Mouse (Mus musculus) adipocyte (in vitro differentiated cells): Measurements from ENCODE around the gene 1700013H16Rik.

Source experiments
- DNase-seq: peaks from one replicate; pipeline ENCODE4 v3.0.0-alpha.2; 2016; ENCODE audit warnings: low spot score

1700013H16Rik gene

DNA sequence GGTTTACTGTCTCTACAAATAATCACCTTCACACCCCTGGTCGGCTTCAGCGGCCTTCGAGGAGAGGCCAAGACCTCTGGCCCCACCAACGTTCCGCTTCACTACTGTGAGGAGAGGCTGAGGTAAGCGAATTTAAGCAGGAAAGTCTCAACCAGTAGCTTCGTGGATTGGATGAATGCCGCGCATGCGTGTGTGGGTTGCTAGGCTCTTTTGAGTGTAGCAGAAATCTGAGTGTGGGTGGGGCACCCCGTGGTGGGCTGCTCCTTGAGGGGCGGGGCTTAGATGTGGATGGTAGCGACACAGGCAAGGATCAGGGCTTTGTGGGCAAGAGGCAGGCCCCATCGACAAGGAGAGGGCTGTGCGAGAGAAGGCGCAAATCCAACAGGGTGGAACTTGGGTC, at the start of gene 1700013H16Rik:
1700013H16Rik (minus strand) TSS at position 96 of the 400 bp plus-strand sequence.
- no peak for DNase-seq

DNA sequence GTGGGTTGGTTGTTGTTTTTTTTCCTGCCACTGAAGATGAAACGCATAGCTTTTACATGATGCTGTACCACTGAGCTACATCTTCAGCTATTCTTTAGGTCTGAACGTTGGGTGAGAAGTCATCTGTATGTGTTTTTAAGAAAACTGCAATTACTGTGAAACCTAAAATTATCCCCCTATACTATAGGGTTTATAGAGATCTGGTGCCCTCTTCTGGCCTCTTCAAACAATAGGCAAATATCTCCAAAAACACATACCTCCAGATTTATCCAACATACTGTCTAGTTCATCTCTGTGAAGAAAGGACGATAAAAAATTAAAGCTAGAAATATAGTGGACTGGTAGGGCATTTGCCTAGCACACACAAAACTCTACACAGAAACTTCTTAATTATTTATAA, 41.4 kb upstream of the 1700013H16Rik start:
- peak; percentile 45 for DNase-seq

DNA sequence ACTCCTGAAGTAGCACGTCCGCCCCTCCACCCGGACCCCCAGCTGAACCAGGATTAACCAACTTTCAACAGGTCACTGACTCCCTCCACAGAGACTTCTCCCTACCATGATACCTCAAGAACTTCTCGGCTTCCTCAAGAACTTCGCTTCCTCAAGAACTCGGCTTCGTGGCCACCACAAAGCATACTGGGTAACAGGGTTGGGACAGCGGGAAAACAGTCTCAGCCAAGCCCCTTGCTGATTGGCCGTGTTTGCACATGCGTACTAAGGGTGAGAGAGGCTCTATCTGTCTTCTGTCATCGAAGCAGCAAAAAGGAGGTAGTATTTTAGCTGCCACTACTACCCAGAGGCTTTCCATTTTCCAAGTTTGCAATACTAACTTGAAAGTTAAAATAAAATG, 39.9 kb upstream of the 1700013H16Rik start, which contains the start of gene Xlr:
Xlr (minus strand) TSS at position 188 of the 400 bp plus-strand sequence.
- DNase-seq = peak; percentile 14

DNA sequence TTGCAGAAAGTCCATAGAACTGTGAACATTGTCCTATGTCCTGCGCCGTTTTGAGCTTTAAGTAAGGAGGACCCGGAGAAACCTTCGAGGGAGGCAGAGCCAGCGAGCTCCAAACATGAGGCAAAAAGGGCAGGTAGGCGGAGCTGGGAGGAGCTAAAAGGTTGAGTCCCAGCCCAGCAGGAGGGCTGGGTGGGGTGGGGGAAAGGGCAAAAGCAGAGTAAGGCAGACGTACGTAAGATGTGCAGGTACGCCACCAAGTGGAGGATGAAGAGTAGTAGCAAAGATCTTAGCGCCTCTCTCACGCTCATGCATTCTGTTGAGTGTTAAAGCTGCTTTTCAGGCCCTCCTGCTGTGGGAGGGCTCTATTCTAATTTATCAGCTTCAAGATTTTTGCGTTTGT, 18.6 kb upstream of the 1700013H16Rik start, which contains the start of gene Zfp36l3:
Zfp36l3 (minus strand) TSS at position 119 of the 400 bp plus-strand sequence.
- DNase-seq = no peak

DNA sequence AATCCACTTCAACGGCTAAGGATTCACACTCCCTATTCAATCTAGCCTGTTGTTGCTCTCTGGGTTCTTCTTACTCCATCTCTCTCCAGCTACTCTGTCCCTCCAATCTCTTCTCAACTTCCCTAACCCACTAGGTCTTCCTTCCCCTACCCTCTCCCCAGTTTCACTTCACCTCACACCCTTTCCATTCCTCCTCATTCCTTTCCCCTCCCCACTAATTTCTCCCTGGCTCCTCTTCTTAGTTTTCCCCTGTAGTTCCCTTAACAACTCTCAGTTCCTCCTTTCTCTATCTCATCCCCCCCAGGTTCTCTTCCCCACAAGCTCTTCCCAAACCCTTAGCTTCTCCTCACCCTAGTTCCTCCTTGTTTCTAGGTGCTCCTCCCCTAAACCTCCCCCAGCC, 4.8 kb downstream of the 1700013H16Rik start:
- no peak for DNase-seq

DNA sequence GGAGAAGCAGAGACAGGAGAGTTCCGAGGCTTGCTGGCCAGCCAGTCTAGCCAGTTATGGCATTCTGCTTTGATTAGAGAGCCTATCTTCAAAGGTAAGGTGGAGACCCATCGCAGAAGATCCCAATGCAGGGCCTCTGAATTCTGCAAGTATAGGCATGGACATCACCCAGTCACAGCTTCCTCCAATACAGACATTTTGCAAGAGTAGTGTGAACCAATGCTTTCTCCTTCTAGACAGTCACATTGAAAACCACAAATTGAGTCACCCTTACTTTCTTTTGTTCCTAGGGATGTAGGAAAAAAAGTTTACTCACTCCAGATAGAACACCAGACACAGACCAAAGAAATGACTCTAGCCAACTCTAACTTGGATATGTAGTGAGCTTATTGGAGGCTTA, 28.7 kb downstream of the 1700013H16Rik start:
- no peak for DNase-seq

DNA sequence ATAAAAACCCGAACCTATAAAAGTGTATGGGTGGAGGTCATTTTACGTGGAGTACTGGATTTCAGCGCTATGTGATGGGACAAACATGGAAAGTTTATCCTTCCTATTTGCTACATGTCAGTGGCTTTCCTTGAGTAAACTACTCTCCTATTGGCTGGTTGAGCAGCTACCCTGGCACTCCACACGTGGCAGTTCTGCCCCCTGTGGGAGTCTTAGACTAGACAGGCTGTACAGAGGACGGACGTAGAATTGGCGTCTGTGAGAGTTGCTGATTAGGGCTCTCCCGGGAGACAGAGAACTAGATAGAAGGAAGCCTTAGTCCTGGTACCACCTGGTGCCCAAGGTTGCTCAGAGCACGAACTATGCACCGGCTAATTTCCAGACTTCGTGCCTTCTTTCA, 33.0 kb downstream of the 1700013H16Rik start, which contains the start of gene 4930502E18Rik:
4930502E18Rik (plus strand) TSS at position 231 of the 400 bp plus-strand sequence.
- no peak for DNase-seq

DNA sequence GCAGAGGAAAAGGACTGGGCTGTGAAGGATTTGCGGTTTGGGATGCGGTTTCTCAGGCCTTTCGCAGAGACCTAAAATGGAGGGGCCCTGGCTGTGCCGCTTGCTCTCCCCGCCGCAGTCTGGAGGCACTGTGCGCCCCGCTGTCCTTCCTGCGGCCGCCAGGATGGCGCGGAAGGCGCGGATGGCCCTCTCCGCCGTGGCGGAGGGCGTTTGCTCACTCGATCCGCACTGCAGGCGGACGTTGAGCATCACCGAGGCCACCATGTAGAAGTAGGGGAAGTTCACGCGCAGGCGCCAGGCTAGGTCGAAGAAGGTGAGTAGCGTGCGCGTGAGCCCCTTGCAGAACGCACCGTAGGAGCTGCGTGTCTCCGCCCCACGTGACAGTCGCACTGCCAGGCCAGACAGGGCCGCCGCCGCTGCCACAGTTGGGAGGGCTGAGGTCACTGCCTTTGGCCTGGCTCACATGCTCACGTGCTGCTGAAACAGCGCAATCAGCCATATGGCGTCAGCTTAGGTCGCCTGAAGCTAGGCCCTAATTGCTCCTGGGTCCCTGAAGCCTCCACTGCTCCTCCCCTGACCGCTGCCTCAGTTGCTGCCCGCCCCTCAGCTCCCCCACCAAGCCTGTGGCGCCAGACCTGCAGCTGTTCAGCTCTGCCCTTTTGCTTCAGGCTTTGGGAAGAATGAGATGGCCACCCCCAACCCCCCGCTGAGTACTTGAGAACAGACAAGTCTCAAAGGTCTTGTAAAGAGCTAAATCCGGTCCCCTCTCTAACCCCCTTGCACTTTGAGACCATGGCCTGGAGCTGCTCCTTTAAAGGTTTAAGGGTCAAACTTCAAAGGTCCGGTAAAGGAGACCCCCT, 41.1 kb downstream of the 1700013H16Rik start:
- no peak for DNase-seq

DNA sequence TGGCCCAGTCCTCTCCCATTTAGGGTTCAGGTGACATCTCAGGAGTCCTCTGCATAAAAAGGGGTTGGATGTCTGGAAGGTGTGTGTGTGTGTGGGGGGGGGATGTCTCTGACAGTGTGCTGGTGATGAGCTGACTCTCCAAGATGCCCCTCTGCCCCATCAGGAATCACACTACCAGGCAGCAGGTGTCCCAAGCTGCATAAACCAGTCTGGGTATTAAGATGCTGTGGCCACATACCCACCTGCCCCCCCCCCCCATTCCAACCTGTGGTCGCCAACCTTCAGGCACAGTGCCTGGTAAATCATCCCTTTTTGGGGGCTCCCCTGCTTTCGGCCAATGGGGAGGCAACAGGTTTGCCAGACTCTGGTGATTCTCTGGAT, 41.7 kb downstream of the 1700013H16Rik start:
- DNase-seq = no peak

DNA sequence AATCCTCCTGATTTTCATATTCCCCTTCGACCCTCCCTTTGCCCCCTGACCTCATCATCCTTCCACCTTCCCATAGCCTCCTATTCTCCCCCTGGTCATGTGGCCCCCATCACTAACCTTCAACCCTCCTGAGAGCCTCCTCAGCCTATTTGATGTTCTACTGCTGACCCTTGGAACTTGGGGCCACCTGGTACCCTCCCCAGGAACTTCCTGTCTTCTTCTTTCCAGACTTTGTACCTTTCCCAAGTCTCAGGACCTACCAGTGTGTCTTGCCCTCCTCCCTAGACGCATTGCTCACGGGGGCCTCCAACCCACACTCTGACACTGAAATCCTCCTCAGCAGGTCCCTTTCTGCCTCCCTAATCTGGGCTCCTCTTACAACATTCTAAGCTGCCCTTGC, 55.0 kb downstream of the 1700013H16Rik start:
- DNase-seq = no peak

DNA sequence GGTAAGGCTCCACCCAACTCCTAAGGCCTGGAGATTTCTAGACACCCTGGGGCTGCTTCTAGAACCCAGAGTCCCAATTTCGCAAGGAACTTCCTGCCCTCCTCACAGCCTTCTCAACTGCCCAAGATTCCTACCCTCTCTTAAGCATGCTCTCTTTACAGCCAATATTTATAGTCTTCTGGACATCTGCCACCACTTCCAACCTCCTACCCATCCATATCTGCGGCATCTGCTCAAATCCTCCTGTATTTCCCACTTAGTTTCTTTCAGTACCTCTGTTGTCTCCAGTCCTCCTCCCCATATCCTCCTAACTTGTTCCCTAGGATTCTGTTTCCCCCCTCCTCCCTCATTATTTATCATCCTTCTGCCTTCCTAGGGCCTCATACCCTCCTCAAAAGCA, 58.4 kb downstream of the 1700013H16Rik start:
- no peak for DNase-seq

DNA sequence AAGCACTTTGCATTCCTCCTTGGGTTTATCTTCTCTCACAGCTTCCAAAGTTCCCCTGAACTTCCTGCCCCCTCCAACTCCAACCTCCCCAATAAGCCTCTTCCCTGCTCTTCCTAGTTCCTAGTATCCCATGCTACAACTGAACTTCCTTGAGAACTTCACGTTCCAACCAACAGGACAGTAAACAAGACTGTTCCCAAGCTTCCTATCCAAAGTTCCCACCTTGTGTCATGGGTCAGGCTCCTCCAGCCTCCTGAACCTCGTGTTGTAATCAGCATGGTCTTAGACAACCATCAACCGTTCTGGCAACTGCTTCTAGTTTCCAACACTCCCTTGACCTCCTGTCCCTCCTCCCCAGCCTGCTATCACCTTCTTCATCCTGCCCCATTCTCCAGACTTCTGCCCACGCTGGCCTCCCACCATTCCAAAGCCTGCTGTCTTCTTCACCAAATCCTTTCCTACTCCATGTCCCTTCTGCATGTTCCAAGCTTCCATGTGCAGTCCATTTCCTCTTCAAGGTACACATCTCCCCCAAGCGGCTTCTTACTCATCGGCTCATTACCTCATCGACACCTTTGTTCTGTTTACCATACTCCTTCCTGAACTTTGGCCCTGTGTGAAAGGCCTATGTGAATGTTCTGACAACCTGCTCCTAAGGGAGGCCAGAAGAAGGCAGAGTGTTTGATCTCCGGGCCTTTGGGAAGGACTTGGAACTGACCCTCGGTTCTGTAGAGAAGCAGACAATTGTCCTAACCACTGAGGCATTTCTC, 63.4 kb downstream of the 1700013H16Rik start:
- DNase-seq = peak; percentile 22

DNA sequence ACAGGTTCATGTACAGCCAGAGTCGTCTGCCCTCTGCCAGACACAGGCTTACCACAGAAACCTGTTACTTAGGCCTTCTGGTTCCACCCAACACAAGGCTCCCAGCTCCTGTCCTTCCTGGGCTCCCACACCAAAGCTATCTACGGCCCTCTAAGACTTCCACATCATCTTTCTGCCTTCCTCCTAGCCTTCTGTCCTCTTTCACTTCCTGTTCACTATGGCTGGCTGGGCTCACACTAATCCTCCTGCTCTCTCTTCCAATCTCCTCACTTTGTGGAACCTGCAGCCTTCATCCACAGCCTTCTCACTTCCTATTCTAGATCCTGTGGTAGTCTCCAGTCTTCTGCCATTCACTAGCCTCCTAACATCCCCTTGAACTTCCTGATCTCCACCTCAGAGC, 64.5 kb downstream of the 1700013H16Rik start:
- DNase-seq = no peak
